Mouse (Mus musculus) cortical plate, adult 2 months (tissue): ENCODE results near the gene Trpv2.

Experiments used
- CTCF ChIP-seq: fragments of 200-500 bp; IDR thresholded peaks from 2 replicates; pipeline ENCODE4 v1.5.1; 2011; ENCODE audit warnings: mild to moderate bottlenecking, control low read depth, low read length; ENCODE audit not compliant: insufficient read depth; ENCODE audit errors: extremely low read depth
- POLR2A ChIP-seq: fragments of 200-500 bp; IDR thresholded peaks from 2 replicates; pipeline ENCODE4 v1.6.1; 2011; ENCODE audit warnings: mild to moderate bottlenecking, low read length, control low read depth; ENCODE audit not compliant: insufficient read depth; ENCODE audit errors: extremely low read depth

DNA sequence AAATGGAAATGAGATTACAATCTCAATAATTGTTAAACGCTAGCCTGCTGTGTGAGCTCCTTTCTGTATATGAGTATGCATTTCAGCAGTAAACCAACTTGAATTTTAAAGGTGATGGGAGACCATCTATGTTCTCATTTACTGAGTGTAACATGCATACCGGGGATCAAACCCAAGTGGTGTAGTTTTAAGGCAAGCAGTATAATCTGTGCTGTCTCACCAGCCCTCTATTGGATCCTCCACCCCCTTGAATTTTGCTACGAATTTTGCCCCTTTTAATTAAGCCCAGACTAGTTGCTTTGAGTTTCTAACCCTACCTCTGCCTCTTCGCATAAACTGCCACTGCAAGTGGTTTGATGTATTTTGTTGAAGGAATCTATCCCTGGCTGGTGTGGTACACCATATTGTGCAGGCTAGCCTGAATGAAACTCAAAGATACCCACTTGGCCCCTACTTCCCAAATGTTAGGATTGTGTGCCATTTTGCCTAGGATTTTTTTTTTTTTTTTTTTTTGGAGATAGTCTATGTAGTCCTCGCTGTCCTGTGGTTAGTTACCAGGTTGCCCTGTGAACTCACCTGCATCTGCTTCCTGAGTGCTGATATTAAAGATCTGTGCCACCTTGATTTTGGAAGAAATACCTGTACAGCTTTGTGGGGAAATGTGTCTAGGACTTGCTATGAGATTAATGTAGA is 20.0 kb upstream of the Trpv2 start:
- TF ChIP-seq CTCF (no peak), POLR2A (no peak)
